Mouse (Mus musculus) right cerebral cortex, postnatal 36 days (tissue): Measurements from ENCODE around the gene Myzap.
"Not testable (repeated sequence)": the region's sequence is repeated elsewhere in the genome, so short reads cannot be mapped to it uniquely, and the experiment has no call there.

ENCODE experiments used
- DNase-seq, 2 experiments: peaks; one replicate each; pipeline ENCODE4 v3.0.0; 2022; ENCODE audit warnings: low spot score in 2 of 2, mixed read lengths in 1 of 2

Gene Myzap

DNA sequence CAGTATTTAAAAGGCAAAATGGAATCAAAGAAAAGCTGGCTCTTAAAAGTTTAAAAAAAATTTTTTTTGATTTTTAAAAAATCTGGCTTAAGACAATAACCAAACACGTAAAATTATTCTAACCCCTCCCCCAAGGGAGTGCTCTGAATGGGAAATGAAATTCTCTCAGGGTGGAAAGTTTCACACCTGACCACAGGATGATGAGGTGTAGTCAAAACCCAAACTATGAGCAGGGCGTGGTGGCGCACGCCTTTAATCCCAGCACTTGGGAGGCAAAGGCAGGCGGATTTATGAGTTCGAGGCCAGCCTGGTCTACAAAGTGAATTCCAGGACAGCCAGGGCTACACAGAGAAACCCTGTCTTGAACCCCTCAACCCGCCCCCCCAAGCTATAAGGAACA is 108.3 kb downstream of the Myzap start:
- DNase-seq, result not testable (repeated sequence)

DNA sequence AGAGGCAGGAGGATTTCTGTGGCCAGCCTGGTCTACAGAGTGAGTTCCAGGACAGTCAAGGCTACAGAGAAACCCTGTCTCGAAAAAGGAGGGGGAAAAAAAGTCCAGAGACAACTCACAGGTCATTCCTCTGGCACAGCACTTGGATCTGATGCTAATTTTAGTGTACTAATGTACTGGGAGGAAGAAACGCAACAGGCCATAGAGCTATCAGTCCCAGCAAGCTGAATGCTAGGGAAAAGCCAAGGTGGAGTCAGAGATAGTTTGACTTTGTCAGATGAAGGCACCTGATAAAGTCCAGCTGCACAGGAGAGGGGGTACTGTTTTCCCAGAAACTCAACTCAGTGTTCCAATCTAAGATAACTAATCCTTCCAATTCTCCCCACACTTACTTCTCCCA is 111.9 kb downstream of the Myzap start:
- DNase-seq, result no peak

- no peak for DNase-seq
These were observed 112.7 kb downstream of the Myzap start for GRCm38 (mm10) chr9:71479413-71479812.

GRCm38 (mm10) chr9:71478596-71478995 is 113.6 kb downstream of the Myzap start:
- no peak for DNase-seq

DNA sequence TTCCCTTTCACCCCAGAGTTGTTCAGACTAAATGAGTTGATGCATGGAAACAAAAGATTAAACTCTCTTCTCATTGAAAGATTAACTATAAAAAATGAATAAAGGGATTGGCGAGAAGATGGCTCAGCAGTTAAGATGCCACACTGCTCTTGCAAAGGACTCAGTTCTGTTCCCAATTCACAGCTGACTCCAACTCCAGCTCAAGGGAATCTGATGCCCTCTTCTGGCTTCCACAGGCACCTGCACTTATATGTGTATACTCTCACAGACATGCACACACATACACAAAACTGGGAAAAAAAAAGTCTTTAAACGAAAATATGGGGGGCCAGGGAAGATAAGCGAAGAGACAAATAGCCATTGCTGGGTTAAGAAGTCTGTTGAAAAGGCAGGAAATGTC is 115.6 kb downstream of the Myzap start:
- no peak for DNase-seq

- DNase-seq, result no peak
These were observed 116.6 kb downstream of the Myzap start for GRCm38 (mm10) chr9:71475536-71475935.

DNA sequence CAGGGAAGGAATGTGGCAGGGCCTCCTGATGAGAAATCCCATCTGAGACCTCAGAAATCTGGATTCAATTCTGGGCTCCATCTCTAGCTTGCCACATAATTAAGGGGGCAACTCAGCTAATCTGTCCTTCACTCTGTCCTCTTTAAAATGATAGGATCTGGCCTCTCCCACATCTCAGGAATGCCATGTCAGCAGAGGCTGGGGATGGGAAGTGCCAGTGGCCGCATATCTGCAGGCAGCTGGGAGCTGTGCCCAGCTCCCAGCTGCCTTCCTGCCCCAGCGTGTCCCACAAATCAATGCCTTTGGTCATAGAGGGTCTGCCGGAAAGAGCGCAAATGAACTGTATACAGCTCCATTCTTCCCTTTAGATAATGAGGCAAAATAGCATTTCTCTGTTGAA is 124.7 kb downstream of the Myzap start:
- DNase-seq, result no peak

- DNase-seq, result no peak
These were observed 126.0 kb downstream of the Myzap start for GRCm38 (mm10) chr9:71466111-71466510.

GRCm38 (mm10) chr9:71463072-71463667 is 129.0 kb downstream of the Myzap start:
- DNase-seq, result no peak

DNA sequence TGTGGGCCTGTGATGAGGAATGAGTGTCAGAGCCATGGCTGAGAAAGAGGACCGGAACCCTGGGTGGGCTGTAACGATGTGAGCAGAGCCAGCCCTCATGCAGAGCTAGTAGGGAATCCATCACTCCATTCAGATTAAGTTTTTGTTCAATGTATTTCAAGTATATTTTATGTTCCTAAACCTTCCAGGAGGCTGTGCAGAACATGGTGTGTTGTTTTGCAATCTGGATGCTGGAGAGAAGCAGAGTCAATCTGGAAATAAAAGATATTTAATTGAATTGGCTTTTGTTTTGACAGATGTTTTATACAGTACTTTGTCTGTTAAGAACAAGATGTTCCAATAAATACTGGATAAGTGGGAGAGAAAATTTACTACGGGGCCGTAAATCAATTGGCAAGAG is 135.4 kb downstream of the Myzap start:
- no peak for DNase-seq
